Mouse (Mus musculus): ENCODE data around the gene Hs3st3b1. TPM values are rescaled to one million over a fixed set of nuclear protein-coding genes. Genes with fewer than 3 reads are reported as not detected.

Hs3st3b1 gene
- polyA plus RNA-seq, 1 experiment from 2014 or later = 13.1 TPM

DNA sequence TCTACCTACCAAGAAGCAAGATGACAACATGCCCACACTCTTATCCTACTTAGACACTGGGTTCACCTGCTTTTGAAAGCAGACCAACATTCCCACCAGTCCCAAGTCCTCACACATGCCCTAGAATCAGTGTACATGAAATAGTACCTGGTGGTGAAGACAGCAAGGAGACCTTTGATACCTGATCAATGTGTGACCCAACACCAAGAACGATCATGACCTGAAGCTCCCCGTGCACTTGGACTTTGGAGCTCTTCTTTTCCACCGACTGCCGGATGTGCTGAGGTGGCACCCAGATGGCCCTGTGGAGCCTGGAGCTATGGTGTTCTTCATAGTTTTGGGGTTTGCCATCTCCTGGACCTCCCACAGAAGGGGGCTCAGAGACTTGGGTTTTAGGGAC, 43.5 kb downstream of the Hs3st3b1 start:
- no peak overlapping the region for H3K27ac ChIP-seq (replicated peaks)
- H3K27me3 ChIP-seq = 0 out of 2 replicates have a peak, but pooled peaks cover 4% of the 10 kb centered on the region
- no peak overlapping the region for H3K9ac ChIP-seq
- ATAC-seq (ENCODE audit: insufficient number of reproducible peaks, low FRiP score, low TSS enrichment, low read depth) = no peak
- no peaks in the 10 kb centered on the region for H3K36me3 ChIP-seq
- H3K4me2 ChIP-seq (replicated peaks) = no peak overlapping the region
- WGBS = 92% methylated on average over 4 of the region's 4 CpGs
- H3K9me3 ChIP-seq (replicated peaks) = no peaks in the 10 kb centered on the region
- no peak overlapping the region for H3K4me3 ChIP-seq (replicated peaks)
- no peaks in the 10 kb centered on the region for H3K4me1 ChIP-seq

DNA sequence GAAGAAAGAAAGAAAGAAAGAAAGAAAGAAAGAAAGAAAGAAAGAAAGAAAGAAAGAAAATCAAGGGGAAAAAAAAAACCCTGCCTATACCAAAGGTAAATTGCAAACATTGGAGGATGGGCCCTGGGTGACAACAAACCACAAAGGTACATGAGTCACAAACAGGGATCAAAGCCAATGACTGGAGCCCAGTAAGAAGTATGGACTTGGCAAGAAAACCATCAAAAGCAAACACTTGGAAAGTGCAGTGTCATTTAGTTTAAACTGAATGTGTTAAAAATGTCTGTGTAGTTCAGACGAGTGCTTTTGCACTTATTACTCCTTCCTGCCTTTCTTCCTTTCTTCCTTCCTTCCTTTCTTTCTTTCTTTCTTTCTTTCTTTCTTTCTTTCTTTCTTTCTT, 59.3 kb downstream of the Hs3st3b1 start:
- no peak for ATAC-seq (ENCODE audit: insufficient number of reproducible peaks, low FRiP score, low TSS enrichment, low read depth)
- no peak overlapping the region for H3K4me2 ChIP-seq (replicated peaks)
- H3K27me3 ChIP-seq = peaks cover 42% of the 10 kb centered on the region
- no peak overlapping the region for H3K4me3 ChIP-seq (replicated peaks)
- 47% methylated on average over 1 of the region's 1 CpGs for WGBS
- no peak overlapping the region for H3K9ac ChIP-seq
- H3K4me1 ChIP-seq = peaks cover 15% of the 10 kb centered on the region; the same call in 1 of the 2 replicates
- H3K36me3 ChIP-seq = no peaks in the 10 kb centered on the region
- H3K9me3 ChIP-seq (replicated peaks) = no peaks in the 10 kb centered on the region
- H3K27ac ChIP-seq (replicated peaks) = no peak overlapping the region

- Histone ChIP-seq H3K4me2 (replicated peaks) (no peak overlapping the region), H3K9ac (no peak overlapping the region), H3K36me3 (no peaks in the 10 kb centered on the region), H3K4me1 (peaks cover 15% of the 10 kb centered on the region; the same call in 1 of the 2 replicates), H3K9me3 (replicated peaks) (no peaks in the 10 kb centered on the region), H3K27me3 (peaks cover 42% of the 10 kb centered on the region), H3K4me3 (replicated peaks) (no peak overlapping the region), H3K27ac (replicated peaks) (no peak overlapping the region)
- no peak for ATAC-seq (ENCODE audit: insufficient number of reproducible peaks, low FRiP score, low TSS enrichment, low read depth)
- WGBS = 25% methylated on average over 1 of the region's 1 CpGs
Measured at GRCm38 (mm10) chr11:63861982-63862381, 60.1 kb downstream of the Hs3st3b1 start.

- Histone ChIP-seq H3K9ac (no peak overlapping the region), H3K27ac (replicated peaks) (no peak overlapping the region), H3K4me3 (replicated peaks) (no peak overlapping the region), H3K36me3 (no peaks in the 10 kb centered on the region), H3K9me3 (replicated peaks) (no peaks in the 10 kb centered on the region), H3K27me3 (peaks cover 4% of the 10 kb centered on the region; the same call in 1 of the 2 replicates), H3K4me1 (0 out of 2 replicates have a peak, but pooled peaks cover 4% of the 10 kb centered on the region), H3K4me2 (replicated peaks) (no peak overlapping the region)
- 72% methylated on average over 6 of the region's 6 CpGs for WGBS
- no peak for ATAC-seq (ENCODE audit: insufficient number of reproducible peaks, low FRiP score, low TSS enrichment, low read depth)
Measured at GRCm38 (mm10) chr11:63851041-63851730, 70.9 kb downstream of the Hs3st3b1 start.

GRCm38 (mm10) chr11:63850261-63850660, 71.8 kb downstream of the Hs3st3b1 start:
- H3K36me3 ChIP-seq = no peaks in the 10 kb centered on the region
- no peak for ATAC-seq (ENCODE audit: insufficient number of reproducible peaks, low FRiP score, low TSS enrichment, low read depth)
- no peak overlapping the region for H3K27ac ChIP-seq (replicated peaks)
- H3K4me1 ChIP-seq = 0 out of 2 replicates have a peak, but pooled peaks cover 4% of the 10 kb centered on the region
- 50% methylated on average over 4 of the region's 4 CpGs for WGBS
- no peak overlapping the region for H3K4me2 ChIP-seq (replicated peaks)
- H3K9ac ChIP-seq = no peak overlapping the region
- no peaks in the 10 kb centered on the region for H3K9me3 ChIP-seq (replicated peaks)
- peaks cover 4% of the 10 kb centered on the region; the same call in 1 of the 2 replicates for H3K27me3 ChIP-seq
- H3K4me3 ChIP-seq (replicated peaks) = no peak overlapping the region

GRCm38 (mm10) chr11:63845379-63845778, 76.7 kb downstream of the Hs3st3b1 start:
- Histone ChIP-seq H3K4me2 (replicated peaks) (no peak overlapping the region), H3K9ac (no peak overlapping the region), H3K36me3 (no peaks in the 10 kb centered on the region), H3K9me3 (replicated peaks) (no peaks in the 10 kb centered on the region), H3K27ac (replicated peaks) (no peak overlapping the region), H3K4me1 (peaks cover 7% of the 10 kb centered on the region; the same call in 1 of the 2 replicates), H3K27me3 (0 out of 2 replicates have a peak, but pooled peaks cover 3% of the 10 kb centered on the region), H3K4me3 (replicated peaks) (no peak overlapping the region)
- ATAC-seq (ENCODE audit: insufficient number of reproducible peaks, low FRiP score, low TSS enrichment, low read depth) = no peak
- no CpG with 5 or more reads among the region's 6 CpGs for WGBS

DNA sequence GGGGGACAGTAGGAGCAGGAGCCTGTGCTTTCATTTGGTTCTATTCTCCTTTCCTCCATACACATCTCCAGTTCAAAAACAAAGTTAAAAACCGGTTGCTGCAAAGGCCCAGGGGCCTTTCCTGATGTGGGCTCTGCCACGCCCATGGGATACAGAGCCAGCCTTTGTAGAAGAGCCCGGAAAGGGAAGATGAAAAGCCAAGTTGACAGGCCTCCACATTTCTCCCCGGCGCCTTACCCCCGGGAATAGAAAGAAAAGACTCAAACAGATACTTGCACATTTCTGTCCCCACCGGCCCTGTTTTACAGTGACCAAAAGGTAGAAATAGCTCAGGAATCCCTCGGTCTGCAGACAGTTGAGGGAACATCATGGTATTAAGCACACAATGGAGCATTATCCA, 77.4 kb downstream of the Hs3st3b1 start:
- 13% methylated on average over 8 of the region's 8 CpGs for WGBS
- no peaks in the 10 kb centered on the region for H3K36me3 ChIP-seq
- H3K4me3 ChIP-seq (replicated peaks) = no peak overlapping the region
- 0 out of 2 replicates have a peak, but pooled peaks cover 3% of the 10 kb centered on the region for H3K27me3 ChIP-seq
- H3K4me2 ChIP-seq (replicated peaks) = no peak overlapping the region
- no peak overlapping the region for H3K9ac ChIP-seq
- no peaks in the 10 kb centered on the region for H3K9me3 ChIP-seq (replicated peaks)
- no peak for ATAC-seq (ENCODE audit: insufficient number of reproducible peaks, low FRiP score, low TSS enrichment, low read depth)
- H3K4me1 ChIP-seq = peaks cover 5% of the 10 kb centered on the region; the same call in 1 of the 2 replicates
- no peak overlapping the region for H3K27ac ChIP-seq (replicated peaks)

DNA sequence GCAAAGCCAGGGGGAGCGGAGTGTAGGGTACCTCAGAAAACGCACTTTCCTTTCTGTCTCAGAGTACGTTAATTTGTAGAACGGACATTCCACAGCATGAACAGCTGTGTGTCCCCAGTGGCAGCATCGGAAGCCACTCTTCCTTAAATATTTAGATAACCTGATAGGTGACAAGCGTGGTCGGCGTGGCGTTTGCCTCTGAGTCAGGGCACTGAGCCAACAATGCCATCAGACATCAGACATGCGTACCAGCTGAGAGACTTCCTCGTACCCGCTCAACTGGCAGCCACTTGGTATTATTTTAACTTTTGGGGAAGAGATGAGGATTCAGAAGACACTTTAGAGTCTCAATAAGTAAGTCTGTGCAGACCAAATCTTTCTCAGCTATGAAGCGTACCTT, 84.6 kb downstream of the Hs3st3b1 start:
- no peaks in the 10 kb centered on the region for H3K9me3 ChIP-seq (replicated peaks)
- H3K9ac ChIP-seq = no peak overlapping the region
- no peak for ATAC-seq (ENCODE audit: insufficient number of reproducible peaks, low FRiP score, low TSS enrichment, low read depth)
- H3K4me3 ChIP-seq (replicated peaks) = no peak overlapping the region
- H3K4me2 ChIP-seq (replicated peaks) = no peak overlapping the region
- H3K27me3 ChIP-seq = peaks cover 5% of the 10 kb centered on the region; the same call in 1 of the 2 replicates
- H3K4me1 ChIP-seq = no peaks in the 10 kb centered on the region
- H3K27ac ChIP-seq (replicated peaks) = no peak overlapping the region
- 63% methylated on average over 13 of the region's 13 CpGs for WGBS
- H3K36me3 ChIP-seq = no peaks in the 10 kb centered on the region

Other genes with a start within 250 kb of the Hs3st3b1 start
- 21.1 and 21.6 TPM in 2 replicates for gene Cox10, start 157.2 kb upstream of the Hs3st3b1 start, polyA plus RNA-seq (2015; fragmentation: Nextera tagmentation; extraction: Ambion mirVana)